Mouse (Mus musculus) neural tube, embryonic 14.5 days (tissue): ENCODE data around the gene Dbx1. TPM values are rescaled to one million over a fixed set of nuclear protein-coding genes. Genes with fewer than 3 reads are reported as not detected.

Source experiments
- ATAC-seq: fragments of 200-750 bp; cut with Nextera tagmentation; 2 replicates; pipeline ENCODE4 v1.8.0; 2017; ENCODE audit warnings: low read depth, mild to moderate bottlenecking, moderate TSS enrichment, moderate library complexity
- H3K27ac ChIP-seq: fragments of 300-500 bp; sonication (generic); 2 replicates; pipeline ENCODE4 v1.5.1; 2014; ENCODE audit warnings: low read depth, mild to moderate bottlenecking, control low read depth, low read length, moderate library complexity, mixed read lengths
- H3K27me3 ChIP-seq: fragments of 300-500 bp; sonication (generic); 2 replicates; pipeline ENCODE4 v1.6.1; 2014; ENCODE audit warnings: low read length; ENCODE audit not compliant: control insufficient read depth, insufficient read depth
- H3K36me3 ChIP-seq: fragments of 300-500 bp; sonication (generic); 2 replicates; pipeline ENCODE4 v1.6.1; 2014; ENCODE audit warnings: low read length, mixed read lengths; ENCODE audit not compliant: control insufficient read depth, insufficient read depth
- H3K4me1 ChIP-seq: fragments of 300-500 bp; sonication (generic); 2 replicates; pipeline ENCODE4 v1.6.1; 2014; ENCODE audit warnings: low read length; ENCODE audit not compliant: control insufficient read depth, insufficient read depth
- H3K4me2 ChIP-seq: fragments of 300-500 bp; sonication (generic); 2 replicates; pipeline ENCODE4 v1.6.1; 2014; ENCODE audit warnings: mild to moderate bottlenecking, low read depth, low read length, control low read depth
- H3K4me3 ChIP-seq: fragments of 300-500 bp; sonication (generic); 2 replicates; pipeline ENCODE4 v1.5.1; 2014; ENCODE audit warnings: low read depth, low read length, control low read depth, mixed read lengths
- H3K9ac ChIP-seq: fragments of 300-500 bp; sonication (generic); replicated peaks from 2 replicates; pipeline ENCODE4 v1.6.1; 2014; ENCODE audit warnings: low read depth, mild to moderate bottlenecking, control low read depth, low read length, mixed read lengths
- H3K9me3 ChIP-seq: fragments of 300-500 bp; sonication (generic); 2 replicates; pipeline ENCODE4 v1.6.1; 2016; ENCODE audit warnings: low read length; ENCODE audit not compliant: control insufficient read depth
- WGBS: fragments of 180-500 bp; shearing (Covaris S2); extraction: QIAGEN DNeasy Blood & Tissue Kit; methylation state at CpG from one replicate; pipeline ENCODE4 v1.1.7; 2014; 5-methylcytosine and 5-hydroxymethylcytosine counted together
- polyA plus RNA-seq: library from polyadenylated mRNA; unstranded; fragments of >200 nt; fragmentation: Nextera tagmentation; extraction: Ambion mirVana; gene quantifications from 2 replicates; pipeline ENCODE4 v1.2.1, GENCODE M21; 2014

Dbx1 gene
- polyA plus RNA-seq, 1 experiment from 2014 or later = 1.9 TPM

DNA sequence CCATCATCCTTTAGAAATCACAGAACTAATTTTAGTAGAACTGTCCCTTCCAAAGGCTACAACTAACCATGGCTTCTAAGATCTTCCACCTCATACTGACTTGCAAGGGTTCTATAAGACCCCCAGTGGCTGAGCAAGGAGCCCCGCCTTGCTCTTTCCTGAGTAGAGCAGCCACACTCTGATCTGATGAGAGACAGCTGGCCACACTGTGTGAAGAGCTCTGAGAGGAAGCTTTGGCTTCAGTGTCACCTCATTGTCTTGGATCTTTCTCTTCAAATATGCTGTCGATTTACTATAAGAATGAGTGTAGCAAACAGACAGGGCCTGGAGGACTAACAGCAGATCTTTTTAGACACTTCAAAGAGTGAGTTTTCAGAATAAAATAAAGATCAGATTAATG, 54.7 kb downstream of the Dbx1 start:
- Histone ChIP-seq H3K4me3 (no peak overlapping the region), H3K27ac (no peak overlapping the region), H3K9me3 (no peaks in the 10 kb centered on the region), H3K9ac (no peak overlapping the region), H3K4me1 (no peaks in the 10 kb centered on the region), H3K36me3 (peaks cover 16% of the 10 kb centered on the region), H3K4me2 (no peak overlapping the region), H3K27me3 (no peaks in the 10 kb centered on the region)
- no peak for ATAC-seq
- WGBS = 98% methylated on average over 2 of the region's 2 CpGs

Other genes starting within 250 kb of the Dbx1 start
- 2.7 and 3.8 TPM in 2 replicates for gene Htatip2, start 122.3 kb upstream of the Dbx1 start, polyA plus RNA-seq
- gene Prmt3, start 141.5 kb upstream of the Dbx1 start, polyA plus RNA-seq = 53.2 and 56.3 TPM in 2 replicates